Mouse (Mus musculus) frontal cortex, postnatal 14 days (tissue): ENCODE results near the gene Tm7sf2.

Source experiments
- DNase-seq, 2 experiments: peaks; one replicate each; pipeline ENCODE4 v3.0.0; 2022; ENCODE audit warnings: low spot score in 2 of 2

The Tm7sf2 gene

DNA sequence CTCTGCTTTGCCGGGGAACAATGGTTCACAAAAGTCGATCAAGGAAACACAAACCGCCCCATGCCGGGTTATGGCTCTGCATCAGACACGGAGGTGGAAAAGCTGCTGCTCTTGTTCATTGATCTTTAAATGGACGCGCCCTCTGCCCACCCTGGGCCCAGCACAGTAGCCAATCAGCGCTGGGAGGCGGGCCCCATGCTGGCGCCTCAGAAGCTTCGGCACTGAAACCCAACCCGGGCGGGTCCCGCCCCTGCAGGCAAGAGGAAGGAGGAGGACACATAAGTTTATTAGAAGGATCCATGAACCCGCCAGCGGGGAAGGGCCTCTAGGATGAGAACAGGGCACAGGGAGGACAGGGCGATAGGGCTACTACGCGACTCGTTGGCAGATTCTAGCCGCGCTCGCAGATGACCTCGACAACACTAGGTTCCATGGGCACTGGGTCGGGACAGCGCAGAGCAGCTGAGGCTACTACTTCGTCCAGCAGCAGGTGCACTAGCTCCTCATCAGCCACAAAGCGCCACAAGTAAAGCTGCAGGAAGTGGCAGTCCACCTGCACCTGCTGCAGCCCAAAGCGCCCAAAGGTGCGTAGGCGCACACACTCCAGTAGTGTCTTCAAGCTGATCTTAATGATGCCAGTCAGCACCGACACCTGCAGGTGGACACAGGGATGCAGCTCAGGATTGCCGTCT, at the start of gene Tm7sf2:
Tm7sf2 (minus strand) TSS at position 650 of the 692 bp plus-strand sequence.
- peak; percentile 81 to 85 for DNase-seq

DNA sequence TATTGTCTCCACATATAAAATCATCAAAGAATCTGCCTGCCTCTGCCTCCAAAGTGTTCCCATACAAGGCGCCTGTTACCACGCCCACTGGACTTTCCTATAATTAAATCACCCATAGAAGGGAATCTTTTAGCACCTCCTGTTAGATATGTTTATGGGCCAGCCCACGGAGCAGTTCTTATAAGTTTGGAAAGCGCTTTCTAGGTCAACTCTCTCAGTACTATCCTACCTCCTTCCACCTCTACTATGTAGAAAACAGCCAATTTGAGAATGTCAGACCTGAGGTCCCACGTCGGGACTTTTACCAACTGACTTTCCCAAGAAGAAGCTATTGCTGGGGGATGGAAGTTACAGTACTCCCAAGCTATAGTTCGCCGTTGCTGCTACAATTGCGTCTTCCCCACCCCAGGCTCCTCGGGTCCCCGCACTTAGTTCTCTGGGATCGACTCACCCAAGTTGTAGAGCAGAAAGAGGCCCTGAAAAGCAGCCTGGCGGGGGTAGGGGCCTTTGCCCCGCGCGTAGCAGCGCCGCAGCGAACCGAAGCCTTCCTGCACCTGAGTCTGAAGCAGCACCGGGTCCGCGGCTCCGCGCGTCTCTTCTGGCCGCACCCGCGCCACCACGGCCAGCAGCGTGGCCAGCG, 49.3 kb upstream of the Tm7sf2 start:
- DNase-seq = no peak

DNA sequence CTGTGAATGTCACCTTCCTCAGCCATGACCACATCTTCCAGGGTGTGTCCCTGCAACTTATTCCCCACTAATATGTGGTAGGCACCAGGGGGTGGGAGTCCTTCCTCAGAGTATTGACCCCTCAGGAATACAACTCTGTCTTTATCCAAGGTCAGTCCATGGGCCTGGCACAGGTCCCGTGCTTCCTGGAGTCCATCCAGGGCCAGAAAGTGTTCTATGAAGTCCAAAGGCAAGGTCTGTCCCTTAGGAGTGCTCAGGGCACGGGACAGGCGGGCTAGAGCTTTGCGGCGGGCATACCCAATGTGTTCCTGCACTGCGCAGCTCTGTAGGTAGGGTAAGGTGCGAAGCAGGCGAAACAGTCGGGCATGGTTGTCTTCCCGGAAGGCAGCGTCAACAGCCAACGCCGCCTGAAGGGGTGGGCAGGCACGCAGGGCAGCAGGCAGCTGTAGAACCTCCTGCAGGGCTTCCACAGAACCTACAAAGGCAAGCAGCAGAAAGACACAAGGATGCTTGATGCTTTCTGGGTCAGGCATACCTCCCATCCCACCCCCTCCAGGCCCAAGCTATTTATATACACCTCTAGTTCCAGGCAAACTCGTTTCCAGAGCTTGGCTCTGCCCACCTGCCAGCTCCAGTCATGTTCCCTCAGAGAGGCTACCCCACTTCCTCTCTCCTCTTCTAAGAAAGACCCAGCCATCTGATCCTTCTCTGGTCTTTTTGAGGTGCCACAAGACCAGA, 48.1 kb upstream of the Tm7sf2 start:
- no peak for DNase-seq

DNA sequence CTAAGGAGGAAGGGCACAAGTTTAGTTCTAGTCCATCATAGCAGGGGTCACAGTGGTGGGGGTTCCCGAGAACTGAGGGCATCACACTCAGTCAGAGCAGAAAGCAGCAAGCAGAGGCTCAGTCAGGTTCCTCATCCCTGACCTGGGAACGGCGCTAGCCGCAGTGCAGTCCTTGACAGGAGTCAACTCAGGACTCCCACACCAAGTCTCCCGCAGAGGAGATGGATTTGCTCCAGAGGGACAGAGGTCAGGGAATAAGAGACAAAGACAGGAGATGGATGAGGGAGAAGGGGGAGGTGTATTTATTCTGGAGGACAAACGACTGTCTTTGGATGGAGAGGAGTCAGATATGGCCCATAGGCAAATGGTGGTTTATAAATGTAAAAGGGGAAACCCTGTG, 44.9 kb upstream of the Tm7sf2 start:
- DNase-seq = no peak

DNA sequence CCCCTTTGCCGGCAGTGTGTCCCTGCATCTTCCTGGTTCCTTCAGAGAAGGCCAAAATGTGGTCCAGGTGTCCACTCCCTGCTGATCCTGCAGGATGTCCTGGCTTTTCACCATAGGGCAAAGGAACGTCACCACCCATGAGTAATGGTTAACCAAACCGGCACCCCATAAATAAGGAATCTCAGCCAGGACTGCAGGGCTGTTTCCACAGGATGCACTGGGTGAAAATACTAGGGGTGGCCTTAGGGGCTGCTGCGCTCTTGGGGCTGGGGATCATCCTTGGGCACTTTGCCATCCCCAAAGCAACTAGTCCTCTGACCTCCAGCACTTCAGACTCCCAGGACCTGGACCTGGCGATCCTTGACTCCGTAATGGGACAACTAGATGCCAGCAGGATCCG, 37.4 kb upstream of the Tm7sf2 start, which contains the start of gene Naaladl1:
Naaladl1 (plus strand) TSS at position 197 of the 400 bp plus-strand sequence.
- DNase-seq = no peak

DNA sequence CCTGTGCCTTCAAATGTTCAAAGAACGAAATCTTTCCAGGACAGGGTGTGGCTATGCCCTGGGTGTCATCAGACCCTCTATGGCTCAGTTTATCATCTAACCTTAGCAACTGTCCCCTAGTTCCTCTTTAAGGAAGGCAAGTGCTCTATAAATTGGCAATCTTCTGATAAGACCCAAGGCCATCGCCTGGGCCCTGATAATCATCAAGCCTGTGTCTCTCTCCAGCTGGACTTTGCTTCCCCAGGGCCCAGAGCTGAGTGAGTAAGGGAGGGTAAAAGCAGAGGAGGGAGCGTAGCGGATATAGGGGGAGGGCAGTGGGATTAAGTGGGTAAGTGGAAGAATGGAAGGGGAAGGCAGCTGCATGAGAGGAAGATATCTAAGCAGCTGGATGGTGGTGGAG, 36.3 kb upstream of the Tm7sf2 start:
- no peak for DNase-seq

DNA sequence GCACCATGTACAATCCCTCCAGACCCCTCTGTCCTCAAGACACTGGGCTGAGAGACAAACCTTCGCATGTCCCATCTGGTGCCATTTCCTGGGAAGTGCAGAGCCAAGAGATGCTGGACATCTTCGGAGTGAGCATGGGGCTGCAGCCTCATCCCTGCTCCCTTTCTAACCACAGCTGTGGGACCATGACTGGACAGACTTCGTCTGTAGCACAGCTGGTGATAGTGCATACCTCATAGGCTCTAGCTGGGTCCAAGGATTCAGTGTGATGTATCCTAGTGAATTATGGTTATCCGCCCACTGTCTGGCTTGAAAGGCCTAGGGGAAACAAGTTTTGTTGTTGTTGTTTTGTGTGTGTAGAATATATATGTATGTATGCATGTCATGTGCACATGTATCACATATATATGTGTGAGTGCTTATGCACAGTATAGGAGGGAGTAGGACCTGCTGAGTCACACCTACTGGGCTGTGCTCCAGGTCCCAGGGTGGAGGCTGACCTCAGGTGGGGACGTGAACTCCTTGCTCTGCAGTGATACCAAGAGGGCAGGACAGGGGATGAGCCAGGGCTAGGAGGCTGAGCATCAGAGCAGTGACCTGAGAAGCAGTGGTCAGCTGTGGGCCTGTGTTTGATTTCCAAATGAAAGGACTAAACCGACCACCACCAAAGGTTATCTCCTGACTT, 34.1 kb upstream of the Tm7sf2 start:
- no peak for DNase-seq

DNA sequence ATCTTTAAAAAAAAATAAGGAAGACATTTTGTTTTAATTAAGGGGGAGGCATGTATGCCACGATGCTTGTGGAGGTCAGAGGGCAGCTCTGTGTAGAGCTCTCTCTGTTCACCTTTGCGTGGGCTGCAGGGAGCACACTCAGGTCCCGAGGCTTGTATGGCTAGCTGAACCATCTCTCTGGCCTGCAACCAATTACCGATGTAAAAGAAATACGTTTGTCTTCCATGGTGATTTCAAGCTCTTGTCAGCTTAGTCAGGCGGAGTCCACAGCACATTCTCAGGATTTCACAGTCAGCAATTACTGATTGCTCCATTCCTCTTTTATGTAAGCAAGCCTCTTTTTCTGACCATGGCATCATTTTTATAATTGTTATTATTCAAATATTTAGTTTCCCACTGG, 33.0 kb upstream of the Tm7sf2 start:
- no peak for DNase-seq

DNA sequence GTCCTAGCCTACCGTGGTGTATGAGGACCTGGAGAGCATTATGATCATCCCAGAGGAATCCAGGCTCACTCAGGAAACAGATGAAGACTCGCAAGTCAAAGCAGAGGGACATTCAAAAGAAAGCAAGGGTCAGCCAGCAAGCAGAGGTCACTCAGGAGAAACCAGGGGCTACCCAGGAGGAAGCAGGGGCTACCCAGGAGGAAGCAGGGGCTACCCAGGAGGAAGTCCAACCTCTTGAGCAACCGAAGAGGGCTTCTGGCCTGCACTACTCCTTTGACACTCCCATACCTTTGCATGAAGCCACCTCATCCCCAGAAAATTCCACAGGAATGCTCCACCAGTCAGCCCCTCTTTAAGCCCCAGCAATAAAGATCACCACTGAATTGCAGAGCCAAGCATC, 29.7 kb upstream of the Tm7sf2 start:
- DNase-seq = no peak

DNA sequence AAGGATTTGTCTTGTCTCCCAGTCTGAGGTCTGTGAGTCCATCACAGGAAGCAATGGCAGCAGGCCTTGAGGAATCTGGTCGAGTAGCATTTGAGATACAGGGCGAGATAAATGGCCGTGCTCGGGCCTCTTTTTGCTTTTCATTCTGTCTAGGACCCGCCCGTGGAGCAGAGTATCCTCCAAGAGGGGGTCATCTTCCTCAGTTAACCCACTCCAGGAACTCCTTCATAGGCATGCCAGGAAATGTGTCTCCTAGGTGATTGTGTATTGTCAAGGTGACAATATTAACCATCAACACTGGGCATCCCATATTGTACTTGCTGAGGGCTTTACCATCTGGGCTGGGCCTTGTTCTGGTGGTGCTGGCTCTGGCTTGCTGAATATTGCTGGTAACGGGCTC, 25.9 kb upstream of the Tm7sf2 start, which contains the start of gene AC131692.1:
AC131692.1 (plus strand) TSS at position 301 of the 400 bp plus-strand sequence.
- DNase-seq = no peak

DNA sequence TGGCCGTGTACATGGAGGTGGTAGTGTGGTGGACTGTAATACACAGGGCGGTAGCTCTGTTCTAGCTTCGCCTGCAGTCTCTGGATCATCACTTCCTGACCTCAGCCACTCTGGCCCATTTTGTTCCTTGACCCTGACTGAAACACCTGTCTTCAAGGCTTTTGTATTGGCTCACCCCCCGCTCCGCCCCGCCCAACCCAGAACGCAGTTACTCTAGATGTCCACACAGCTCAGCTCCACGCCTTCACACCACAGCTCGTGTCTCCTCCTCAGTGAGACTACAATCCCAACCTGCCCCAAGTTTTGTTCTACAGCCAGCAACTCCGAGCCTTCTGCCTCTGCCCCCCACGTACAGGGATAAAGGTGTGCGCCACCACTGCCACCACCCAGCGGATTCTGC, 20.7 kb upstream of the Tm7sf2 start:
- DNase-seq = no peak

DNA sequence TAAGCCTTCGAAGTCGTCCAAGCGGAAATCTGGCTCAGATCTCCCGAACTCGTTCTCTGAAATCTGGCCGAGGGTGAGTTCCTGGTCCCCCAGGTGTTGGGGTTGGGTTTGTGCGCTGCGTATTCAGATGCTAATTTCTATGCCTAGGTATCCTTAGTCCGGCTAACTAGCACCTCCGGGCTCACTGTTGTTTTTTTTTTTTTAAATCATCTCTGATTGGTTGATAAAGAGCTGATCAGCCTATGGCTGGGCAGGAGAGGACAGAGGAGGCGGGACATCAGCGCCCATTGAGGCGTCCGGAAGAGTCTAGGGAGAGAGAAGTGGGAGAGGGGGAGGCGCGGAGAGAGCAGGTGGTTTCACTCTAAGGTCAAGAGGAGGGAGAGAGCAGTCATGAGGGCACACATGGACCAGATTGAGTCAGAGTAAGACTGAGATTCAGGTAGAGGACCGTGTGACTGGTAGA, 17.3 kb upstream of the Tm7sf2 start:
- DNase-seq = no peak

DNA sequence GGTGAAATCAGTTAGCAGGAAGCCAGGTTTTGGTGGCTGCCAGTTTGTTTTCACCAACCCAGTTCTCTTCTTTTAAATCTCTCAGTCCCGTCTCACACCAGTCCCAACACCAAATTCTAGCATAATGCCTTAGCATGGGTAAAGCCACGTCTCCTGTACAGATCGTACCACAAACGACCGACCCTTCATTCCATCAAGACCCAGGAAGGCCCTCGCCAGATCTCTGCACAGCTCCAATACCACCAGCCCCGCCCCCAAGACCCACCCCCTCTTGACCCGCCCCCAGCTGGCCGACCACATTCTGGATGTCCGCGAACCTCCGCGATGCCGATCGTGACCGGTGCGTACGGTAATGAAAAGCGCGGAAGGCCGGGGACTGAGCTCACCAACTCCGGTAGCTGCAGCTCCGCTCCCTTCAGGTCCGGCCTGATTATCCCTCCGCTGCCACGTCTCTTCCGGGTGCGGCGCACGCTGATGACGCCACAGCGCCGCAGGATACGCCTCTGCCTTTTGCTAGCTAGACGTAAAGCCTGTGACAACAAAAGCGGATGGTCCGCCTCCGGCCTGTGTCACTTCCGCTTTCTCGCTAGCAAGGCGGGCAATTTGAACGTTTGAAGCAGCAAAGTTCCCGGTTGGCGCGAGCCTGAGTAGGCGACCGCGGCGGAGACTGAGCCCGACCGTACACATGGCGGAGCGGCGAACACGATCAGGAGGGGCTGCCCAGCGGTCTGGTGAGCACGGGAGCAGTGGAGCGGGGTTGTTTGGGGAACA, 16.5 kb upstream of the Tm7sf2 start, which contains the start of the genes Zfpl1 and Cdca5:
Zfpl1 (minus strand) TSS at position 479 of the 771 bp plus-strand sequence.
Cdca5 (plus strand) TSS at position 506 of the 771 bp plus-strand sequence.
- DNase-seq = peak; percentile 94 to 96

DNA sequence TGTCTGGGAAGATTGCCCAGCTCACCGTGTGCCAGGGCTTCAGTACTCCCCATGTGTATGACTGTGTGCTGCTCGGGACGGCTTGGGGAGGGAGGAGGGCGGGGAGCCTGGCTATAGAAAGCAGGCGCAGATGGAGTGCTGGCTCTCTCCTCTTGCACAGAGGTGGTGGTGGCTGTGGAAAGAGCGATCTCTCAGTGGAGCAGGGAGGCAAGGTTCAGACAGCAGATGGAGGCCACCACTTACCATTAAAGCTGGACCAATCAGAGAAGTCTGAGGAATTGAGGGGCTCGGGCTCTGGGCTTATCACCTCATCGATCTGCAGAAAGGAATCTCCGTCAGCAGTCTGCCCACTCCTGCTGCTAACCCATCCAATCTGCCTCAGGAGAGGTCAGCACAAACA, 14.0 kb upstream of the Tm7sf2 start, which contains the start of gene Gm28374:
Gm28374 (minus strand) TSS at position 101 of the 400 bp plus-strand sequence.
- no peak for DNase-seq

DNA sequence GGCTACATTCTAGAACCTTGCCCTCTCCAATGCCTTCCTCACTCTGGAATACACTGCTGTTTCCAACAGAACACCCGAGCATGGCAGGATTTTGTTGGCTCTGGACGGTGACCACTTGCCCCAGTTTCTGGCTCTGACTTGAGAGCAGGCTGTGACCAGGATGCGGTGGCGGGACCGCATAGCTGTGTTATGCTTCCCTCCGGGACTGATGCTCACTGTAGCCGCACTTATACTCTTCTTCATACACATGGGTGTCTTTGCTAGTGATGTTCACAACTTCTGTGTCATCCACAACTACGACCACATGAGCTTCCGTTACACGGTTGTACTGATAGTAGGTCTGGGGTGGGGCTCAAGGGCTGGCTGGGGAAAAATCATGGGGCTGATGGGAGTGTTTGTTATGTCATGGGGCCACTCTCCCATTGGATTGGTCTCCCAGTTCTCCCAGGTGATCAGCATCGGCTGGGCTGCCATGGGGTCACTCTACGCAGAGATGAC, 11.9 kb upstream of the Tm7sf2 start, which contains the start of gene Tmem262:
Tmem262 (plus strand) TSS at position 51 of the 498 bp plus-strand sequence.
- no peak for DNase-seq

DNA sequence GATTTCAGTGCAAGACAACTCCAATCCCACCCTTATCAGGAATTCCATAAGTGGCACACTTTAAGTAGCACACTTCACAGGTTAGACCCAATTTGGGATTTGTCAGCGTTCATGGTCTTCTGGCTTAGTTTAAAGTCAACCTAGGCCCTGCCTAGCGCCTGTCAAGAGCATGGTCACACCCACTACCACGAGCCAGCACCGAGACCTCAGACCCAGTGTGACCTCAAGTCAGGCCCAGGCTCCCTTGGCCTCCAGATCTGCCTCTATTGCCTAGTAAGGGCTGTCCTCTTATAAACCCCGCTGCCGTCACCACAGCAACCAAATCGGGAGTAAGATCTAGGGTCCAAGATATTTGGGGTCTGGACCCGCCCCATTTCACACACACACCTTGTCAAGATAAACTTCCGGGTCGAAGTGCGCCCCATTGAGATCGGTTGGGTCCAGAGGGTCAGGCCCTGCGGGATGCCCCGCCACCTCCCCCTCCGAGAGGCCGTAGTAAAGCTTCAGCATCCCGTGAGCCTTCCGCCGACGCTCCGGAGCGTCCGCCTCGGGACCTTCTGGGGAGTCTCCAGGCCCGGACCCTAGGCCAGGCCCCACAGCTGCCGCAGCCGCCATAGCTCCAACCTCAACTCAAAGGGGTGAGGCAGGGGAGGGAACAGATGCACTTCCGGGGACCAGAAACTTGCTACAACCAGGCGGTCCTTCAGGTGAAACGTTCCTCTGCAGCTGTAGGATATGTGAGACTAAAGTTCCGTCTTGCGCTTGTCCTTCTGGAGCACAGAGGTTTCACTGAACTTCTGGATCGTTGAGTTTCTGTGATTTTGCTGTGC, 8.6 kb upstream of the Tm7sf2 start, which contains the start of gene Vps51:
Vps51 (minus strand) TSS at position 668 of the 830 bp plus-strand sequence.
- DNase-seq = peak; percentile 71 to 73

DNA sequence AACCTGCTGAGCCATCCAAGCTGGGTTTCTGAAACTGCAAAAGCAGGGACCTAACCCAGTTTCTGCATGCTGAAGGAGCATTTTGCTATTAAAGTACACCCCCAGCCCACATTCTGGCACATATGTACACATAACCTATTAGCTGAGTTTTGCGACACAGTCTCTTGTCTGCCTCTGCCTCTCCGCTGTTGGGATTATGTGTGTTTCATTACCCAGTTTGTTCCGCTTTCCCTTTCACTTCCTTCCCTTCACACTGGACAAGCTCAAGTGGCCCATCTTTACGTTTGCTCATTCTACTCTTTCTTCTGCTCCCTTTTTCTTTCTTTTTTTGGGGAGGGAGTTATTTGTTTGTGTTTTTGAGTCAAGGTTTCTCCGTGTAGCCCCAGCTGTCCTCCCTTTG, 5.7 kb upstream of the Tm7sf2 start:
- no peak for DNase-seq

DNA sequence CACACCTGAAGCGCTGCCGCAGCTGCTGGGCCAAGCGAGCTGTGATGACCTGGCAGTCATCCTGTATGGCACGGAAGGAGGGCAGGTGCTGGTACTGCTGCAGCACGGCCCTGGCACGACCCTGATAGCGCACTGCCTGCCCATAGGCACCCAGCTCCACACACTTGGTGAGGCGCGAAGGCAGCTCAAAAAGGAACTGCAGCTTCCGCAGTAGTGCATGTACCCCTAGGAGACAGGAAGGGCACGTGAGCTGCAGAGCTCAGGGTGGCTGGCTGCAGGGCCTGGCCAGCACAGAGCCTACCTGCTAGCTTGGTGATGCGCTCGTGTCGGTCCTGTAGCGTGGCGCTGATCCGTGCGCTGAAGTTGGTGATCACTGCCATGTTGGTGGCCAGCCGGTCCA, 3.1 kb upstream of the Tm7sf2 start:
- DNase-seq = no peak

DNA sequence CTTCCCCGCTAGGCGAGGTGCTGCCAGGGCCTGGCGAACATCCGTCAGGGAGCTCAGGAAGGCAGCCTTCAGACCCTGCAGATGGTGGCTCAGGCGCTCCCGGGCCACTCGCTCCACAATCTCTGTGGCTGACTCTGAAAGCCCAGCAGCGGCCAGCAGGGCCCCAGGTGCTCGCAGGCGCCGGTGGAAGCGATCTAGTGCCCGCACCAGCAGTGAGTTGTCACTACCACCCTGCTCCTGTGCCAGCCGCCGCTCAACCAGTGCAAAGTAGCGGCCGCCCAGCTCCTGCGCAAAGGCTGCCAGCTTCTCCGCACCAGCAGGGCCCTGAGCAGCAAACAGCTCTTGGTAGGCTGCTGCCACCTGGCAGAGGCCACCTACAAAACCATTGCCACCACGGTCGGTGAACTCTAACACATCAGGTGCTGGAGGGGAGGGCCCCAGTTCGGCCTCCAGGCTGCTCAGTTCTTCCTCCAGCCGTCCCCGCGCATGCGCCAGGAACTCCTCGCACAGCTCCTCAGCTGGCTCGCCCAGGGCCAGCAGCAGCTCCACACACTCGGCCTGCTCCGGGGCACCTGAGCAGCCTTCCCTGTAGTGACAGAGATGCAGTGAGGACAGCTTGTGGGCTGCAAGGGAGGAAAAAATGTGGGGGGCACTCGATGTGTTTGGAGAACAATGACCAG, 2.5 kb upstream of the Tm7sf2 start:
- no peak for DNase-seq
